Mouse (Mus musculus) stomach, adult 2 months (tissue): ENCODE data around the gene Ier2. TPM values are rescaled to one million over a fixed set of nuclear protein-coding genes. Genes with fewer than 3 reads are reported as not detected.

Experiments
- polyA plus RNA-seq: library from polyadenylated mRNA; depleted of rRNA; stranded (reverse); fragments of >200 nt; gene quantifications from 2 replicates; pipeline ENCODE4 v1.2.3, GENCODE M21; 2012; rRNA removed

Ier2 gene
- polyA plus RNA-seq: 24.7 and 28.4 TPM in 2 replicates

DNA sequence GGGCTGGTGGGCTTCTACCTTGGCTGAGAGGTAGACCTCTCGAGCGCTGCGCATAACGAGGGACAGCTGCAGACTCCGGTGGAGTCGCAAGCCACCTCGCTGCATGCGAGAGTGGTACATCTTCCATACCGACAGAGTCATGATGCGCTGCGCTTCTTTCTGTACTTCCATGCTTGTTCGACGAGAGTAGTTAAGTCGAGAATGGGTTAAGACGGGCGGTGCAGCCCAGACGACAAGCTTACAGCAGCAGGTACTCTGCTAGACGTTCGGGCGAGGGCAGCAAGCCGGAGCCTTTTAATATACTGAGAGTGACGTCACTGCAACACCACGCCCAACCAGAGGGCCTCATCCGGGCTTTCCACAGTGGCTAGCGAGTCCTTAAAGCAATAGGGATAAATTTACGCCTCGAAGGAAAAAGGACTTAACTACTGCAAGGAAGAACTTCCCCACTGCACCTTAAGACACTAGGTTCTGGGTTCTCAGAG, at the start of gene Ier2:
Gene Ier2, minus strand, starts transcription at position 272 of the 485 bp plus-strand sequence.

DNA sequence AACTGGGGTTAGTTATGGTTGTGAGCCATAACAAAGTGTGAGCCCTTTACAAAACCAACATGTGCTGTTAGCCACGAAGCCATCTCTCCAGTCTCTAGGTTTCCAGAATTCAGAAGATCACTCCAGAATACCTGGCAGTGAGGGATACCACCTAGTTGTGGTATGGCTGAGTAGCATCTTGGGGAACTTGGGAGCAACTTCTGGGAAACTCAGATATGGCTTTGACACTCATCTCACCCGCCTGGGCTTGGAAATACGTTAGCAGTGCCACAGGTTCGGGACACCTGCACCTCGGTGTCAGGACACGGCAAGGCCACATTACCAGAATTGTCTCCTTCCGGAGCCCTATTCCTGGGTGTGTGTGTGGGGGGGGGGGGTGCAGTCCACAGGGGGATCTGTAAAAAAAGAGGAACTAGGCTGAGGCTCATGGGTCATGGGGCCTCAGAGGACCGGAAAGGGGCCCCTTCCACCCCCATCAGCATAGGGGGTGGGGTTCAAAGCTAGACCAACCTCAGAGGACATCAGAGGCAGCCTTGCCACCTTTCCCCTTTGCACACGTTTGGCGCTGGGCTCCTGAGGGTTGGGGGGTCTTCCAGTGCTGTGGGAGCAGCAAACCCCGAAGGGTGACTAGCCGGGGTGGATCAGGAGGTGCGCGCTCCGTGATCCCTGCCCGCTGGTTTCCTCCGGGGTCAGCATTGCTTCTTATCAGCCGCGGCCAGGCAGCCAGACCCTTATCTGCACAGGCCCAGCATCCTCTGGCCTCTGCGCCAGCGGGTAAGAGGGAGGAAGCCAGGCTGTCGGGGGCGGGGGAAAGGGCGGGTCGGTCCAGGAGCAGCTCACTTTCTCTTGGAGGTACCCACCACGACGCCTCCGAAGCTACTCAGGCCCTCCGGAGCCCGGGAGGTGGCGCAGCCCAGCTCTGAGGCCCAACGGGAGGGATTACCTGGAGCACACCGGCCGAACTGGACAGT, 38.6 kb upstream of the Ier2 start, which contains the start of gene Lyl1:
Gene Lyl1, plus strand, starts transcription at position 517 of the 971 bp plus-strand sequence.

DNA sequence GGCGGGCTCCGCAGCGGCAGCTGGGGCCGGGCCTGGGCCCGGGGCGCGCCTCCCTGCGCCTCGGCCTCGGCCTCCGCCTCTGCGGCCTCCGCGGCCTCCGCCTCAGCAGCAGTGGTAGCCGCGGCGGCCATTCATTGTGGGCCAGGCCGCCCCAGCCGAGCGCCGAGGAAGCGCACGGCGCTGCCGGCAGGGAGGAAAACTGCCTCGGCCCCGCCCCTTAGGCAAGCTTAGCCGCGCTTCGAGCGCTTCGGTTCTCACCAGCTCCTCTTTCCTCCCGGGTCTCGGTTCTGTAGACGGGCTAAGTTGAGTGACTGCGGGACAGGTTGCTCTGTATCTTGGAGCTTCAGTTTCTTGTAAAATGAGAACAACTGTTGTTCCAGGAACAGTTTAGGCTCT, 25.1 kb upstream of the Ier2 start, which contains the start of gene Nacc1:
Gene Nacc1, minus strand, starts transcription at position 158 of the 396 bp plus-strand sequence.

DNA sequence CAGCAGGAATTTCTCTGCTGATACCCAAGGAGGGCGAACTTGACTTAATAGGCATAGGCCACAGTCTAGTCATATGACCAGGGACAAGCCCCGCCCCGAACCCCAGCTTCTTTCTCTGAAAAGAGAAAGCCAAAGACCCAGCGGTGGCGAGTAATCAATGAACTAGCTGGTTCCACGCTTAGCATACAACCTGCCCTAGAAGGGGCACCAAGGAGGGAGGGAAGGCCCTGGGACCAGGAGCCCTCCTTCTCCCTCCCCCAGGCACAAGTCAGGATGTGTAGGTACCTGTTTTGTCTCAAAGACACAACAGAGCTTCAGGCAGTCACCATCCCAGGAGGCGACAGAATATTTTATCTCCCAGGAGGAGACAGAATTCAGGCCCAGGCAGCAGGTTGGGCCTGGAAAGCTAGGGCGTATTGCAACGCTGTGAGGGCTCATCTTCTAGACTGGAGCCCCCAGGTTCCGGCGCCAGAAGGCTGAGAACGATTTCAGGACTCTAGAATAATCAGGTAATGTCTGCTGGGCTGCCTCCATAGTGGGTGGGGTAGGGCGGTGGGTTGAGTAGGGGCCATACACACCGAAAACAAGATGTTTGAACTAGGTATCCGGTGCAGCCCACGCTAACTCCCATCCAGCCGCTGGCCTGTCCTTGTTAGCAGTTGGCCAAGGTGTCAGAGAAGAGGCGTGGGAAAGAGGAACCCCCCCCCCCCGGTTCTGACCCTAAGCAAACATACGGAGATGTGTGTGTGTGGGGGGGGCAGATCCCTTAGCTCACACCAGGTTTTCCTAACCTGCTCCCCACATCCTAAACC, 23.7 kb upstream of the Ier2 start, which contains the start of gene Trmt1:
Gene Trmt1, plus strand, starts transcription at position 117 of the 812 bp plus-strand sequence.

Other genes starting within 250 kb of the Ier2 start
- gene Trmt1, start 23.5 kb upstream of the Ier2 start, polyA plus RNA-seq: 46.5 and 57.1 TPM in 2 replicates
- gene Nacc1, start 25.0 kb upstream of the Ier2 start, polyA plus RNA-seq: 56.4 TPM in 2 replicates
- 4.3 and 5.4 TPM in 2 replicates for gene Lyl1, start 38.6 kb upstream of the Ier2 start, polyA plus RNA-seq
- 0.09 TPM in 1 of 2 replicates, not detected in the other for gene G430095P16Rik, start 60.2 kb upstream of the Ier2 start, polyA plus RNA-seq
- gene Nfix, start 137.5 kb upstream of the Ier2 start, polyA plus RNA-seq: 43.0 and 44.8 TPM in 2 replicates
- 1.1 and 1.3 TPM in 2 replicates for gene Dand5, start 160.0 kb upstream of the Ier2 start, polyA plus RNA-seq
- gene Gadd45gip1, start 168.7 kb upstream of the Ier2 start, polyA plus RNA-seq: 20.5 and 114 TPM in 2 replicates
- 34.5 and 34.7 TPM in 2 replicates for gene Rad23a, start 177.8 kb upstream of the Ier2 start, polyA plus RNA-seq
- 52.9 and 61.7 TPM in 2 replicates for gene Calr, start 184.1 kb upstream of the Ier2 start, polyA plus RNA-seq
- 21.9 and 25.5 TPM in 2 replicates for gene Farsa, start 194.1 kb upstream of the Ier2 start, polyA plus RNA-seq
- 0.08 and 0.22 TPM in 2 replicates for gene Syce2, start 209.3 kb upstream of the Ier2 start, polyA plus RNA-seq
- 101 and 137 TPM in 2 replicates for gene Gcdh, start 231.1 kb upstream of the Ier2 start, polyA plus RNA-seq
- 0.06 and 0.34 TPM in 2 replicates for gene Klf1, start 239.1 kb upstream of the Ier2 start, polyA plus RNA-seq
- 8.6 and 9.6 TPM in 2 replicates for gene Dnase2a, start 245.7 kb upstream of the Ier2 start, polyA plus RNA-seq